Mouse (Mus musculus): ENCODE measurements around the gene Plscr4.

DNA sequence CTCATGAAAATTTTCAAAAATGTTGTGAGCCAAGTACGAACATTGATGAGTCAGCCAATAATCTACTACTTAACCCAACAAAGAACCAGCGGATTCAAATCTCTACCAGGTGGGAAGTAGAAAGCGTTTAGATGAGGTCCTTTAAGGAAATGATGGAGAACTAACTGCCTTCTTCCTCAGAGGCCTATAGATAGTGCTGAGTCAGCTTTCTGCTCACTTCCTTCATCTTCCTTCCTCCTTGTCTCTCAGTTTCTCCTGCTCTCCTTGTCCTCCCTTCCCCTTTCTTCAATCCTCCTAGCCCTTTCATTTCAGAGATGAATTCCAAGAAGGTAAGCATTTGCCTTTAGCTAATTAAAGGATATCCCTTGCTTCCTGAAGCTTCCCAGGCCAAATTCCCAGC is 46.9 kb upstream of the Plscr4 start:
- TF ChIP-seq CTCF (IDR thresholded peaks at IDR 0.05; ENCODE audit: low read depth, low read length) (no peak), POLR2A (IDR thresholded peaks at IDR 0.05; ENCODE audit: borderline replicate concordance, low read depth, low read length) (no peak)
